Mouse (Mus musculus): ENCODE data around the gene Gm4491. TPM values are rescaled to one million over a fixed set of nuclear protein-coding genes. Genes with fewer than 3 reads are reported as not detected.

Gene Gm4491
- polyA plus RNA-seq, 1 experiment from 2014 or later, result not detected

DNA sequence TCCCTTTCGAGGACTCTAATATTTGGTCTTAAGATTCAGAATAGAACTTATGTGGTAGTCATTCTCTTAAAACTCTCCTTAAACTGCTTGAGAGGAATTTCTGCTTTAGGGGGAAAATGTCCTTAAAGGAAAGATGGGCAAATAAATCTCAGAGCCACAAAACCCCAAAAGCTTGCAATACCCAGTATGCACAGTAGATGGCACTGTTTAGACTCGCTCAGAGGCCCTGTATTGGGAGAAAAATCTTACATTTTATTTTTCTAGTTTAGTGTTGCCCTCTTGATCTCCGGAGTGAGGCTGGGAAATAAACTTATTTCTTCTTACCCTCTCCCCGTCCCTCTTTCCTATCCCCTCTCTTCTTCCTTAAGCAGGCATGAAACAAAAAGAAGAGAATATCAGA, 6.5 kb downstream of the Gm4491 start:
- H3K4me2 ChIP-seq (ENCODE audit: low read depth, low read length), result no peak overlapping the region
- H3K36me3 ChIP-seq (ENCODE audit: control insufficient read depth, insufficient read depth, low read length), result no peaks in the 10 kb centered on the region
- H3K4me1 ChIP-seq (ENCODE audit: control insufficient read depth, insufficient read depth, low read length), result peaks cover 5% of the 10 kb centered on the region; the same call in 1 of the 2 replicates
- no peak for ATAC-seq
- H3K4me3 ChIP-seq (ENCODE audit: low read length), result no peak overlapping the region
- no peaks in the 10 kb centered on the region for H3K9me3 ChIP-seq (ENCODE audit: control insufficient read depth, low read length)
- WGBS, result 7% methylated on average over 4 of the region's 4 CpGs
- peaks cover 24% of the 10 kb centered on the region for H3K27me3 ChIP-seq (replicated peaks; ENCODE audit: control insufficient read depth, insufficient read depth, low read length)
- H3K9ac ChIP-seq (ENCODE audit: low read depth, low read length), result no peak overlapping the region
- H3K27ac ChIP-seq (ENCODE audit: low read length), result no peak overlapping the region

DNA sequence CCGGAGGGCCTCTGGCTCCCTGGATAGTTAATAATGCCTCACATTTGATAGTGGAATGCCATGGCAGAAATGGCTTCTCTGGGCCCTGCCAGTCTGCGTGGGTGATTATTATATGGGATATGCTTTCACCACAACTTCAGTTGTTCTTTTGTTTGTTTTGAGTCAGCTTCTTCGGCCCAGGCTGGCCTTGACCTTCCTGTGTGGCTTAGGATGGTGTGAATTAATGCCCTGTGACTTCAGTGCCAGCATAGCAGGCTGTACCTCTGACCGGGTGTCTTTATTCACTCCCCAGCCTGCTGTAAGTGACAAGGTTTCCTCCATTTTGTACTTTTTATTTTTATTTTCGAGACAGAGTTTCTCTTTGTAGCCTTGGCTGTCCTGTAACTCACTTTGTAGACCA, 7.8 kb downstream of the Gm4491 start:
- Histone ChIP-seq H3K27me3 (replicated peaks; ENCODE audit: control insufficient read depth, insufficient read depth, low read length) (peaks cover 32% of the 10 kb centered on the region), H3K9me3 (ENCODE audit: control insufficient read depth, low read length) (no peaks in the 10 kb centered on the region), H3K4me3 (ENCODE audit: low read length) (no peak overlapping the region), H3K9ac (ENCODE audit: low read depth, low read length) (no peak overlapping the region), H3K4me2 (ENCODE audit: low read depth, low read length) (no peak overlapping the region), H3K36me3 (ENCODE audit: control insufficient read depth, insufficient read depth, low read length) (no peaks in the 10 kb centered on the region), H3K4me1 (ENCODE audit: control insufficient read depth, insufficient read depth, low read length) (peaks cover 5% of the 10 kb centered on the region; the same call in 1 of the 2 replicates), H3K27ac (ENCODE audit: low read length) (no peak overlapping the region)
- 66% methylated on average over 5 of the region's 5 CpGs for WGBS
- no peak for ATAC-seq

- Histone ChIP-seq H3K4me3 (ENCODE audit: low read length) (no peak overlapping the region), H3K4me1 (ENCODE audit: control insufficient read depth, insufficient read depth, low read length) (peaks cover 5% of the 10 kb centered on the region; the same call in 1 of the 2 replicates), H3K27me3 (replicated peaks; ENCODE audit: control insufficient read depth, insufficient read depth, low read length) (peaks cover 32% of the 10 kb centered on the region), H3K9me3 (ENCODE audit: control insufficient read depth, low read length) (no peaks in the 10 kb centered on the region), H3K9ac (ENCODE audit: low read depth, low read length) (no peak overlapping the region), H3K4me2 (ENCODE audit: low read depth, low read length) (no peak overlapping the region), H3K36me3 (ENCODE audit: control insufficient read depth, insufficient read depth, low read length) (no peaks in the 10 kb centered on the region), H3K27ac (ENCODE audit: low read length) (no peak overlapping the region)
- 62% methylated on average over 8 of the region's 8 CpGs for WGBS
- ATAC-seq, result no peak
Observed at GRCm38 (mm10) chr14:57107091-57107490, 8.6 kb downstream of the Gm4491 start.

GRCm38 (mm10) chr14:57105721-57106120, 10.0 kb downstream of the Gm4491 start:
- Histone ChIP-seq H3K4me1 (ENCODE audit: control insufficient read depth, insufficient read depth, low read length) (peaks cover 5% of the 10 kb centered on the region; the same call in 1 of the 2 replicates), H3K4me2 (ENCODE audit: low read depth, low read length) (no peak overlapping the region), H3K27me3 (replicated peaks; ENCODE audit: control insufficient read depth, insufficient read depth, low read length) (peaks cover 32% of the 10 kb centered on the region), H3K9me3 (ENCODE audit: control insufficient read depth, low read length) (no peaks in the 10 kb centered on the region), H3K27ac (ENCODE audit: low read length) (no peak overlapping the region), H3K36me3 (ENCODE audit: control insufficient read depth, insufficient read depth, low read length) (no peaks in the 10 kb centered on the region), H3K4me3 (ENCODE audit: low read length) (no peak overlapping the region), H3K9ac (ENCODE audit: low read depth, low read length) (no peak overlapping the region)
- WGBS, result 62% methylated on average over 11 of the region's 11 CpGs
- no peak for ATAC-seq

DNA sequence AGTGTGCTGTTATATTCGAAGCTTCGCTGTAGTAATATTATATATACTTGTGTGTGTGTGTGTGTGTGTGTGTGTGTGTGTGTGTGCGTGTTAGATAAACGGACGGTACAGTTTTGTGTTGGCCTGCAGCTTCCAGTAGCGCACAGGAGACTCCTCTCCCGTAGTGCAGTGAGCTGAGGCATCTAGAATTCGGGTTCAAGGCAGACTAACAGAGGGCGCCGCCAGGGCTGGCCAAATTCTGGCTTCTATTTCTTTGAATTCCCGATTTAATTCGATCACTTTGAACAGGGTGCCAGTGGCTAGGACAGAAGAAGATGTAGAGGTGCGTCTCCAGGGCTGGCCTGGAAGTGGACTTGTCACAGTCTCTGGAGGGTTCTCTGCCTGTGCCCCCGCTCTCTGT, 10.6 kb downstream of the Gm4491 start:
- Histone ChIP-seq H3K4me2 (ENCODE audit: low read depth, low read length) (peak overlapping the region; percentile 99), H3K4me3 (ENCODE audit: low read length) (peak overlapping the region; percentile 70), H3K9me3 (ENCODE audit: control insufficient read depth, low read length) (no peaks in the 10 kb centered on the region), H3K36me3 (ENCODE audit: control insufficient read depth, insufficient read depth, low read length) (no peaks in the 10 kb centered on the region), H3K27ac (ENCODE audit: low read length) (no peak overlapping the region), H3K9ac (ENCODE audit: low read depth, low read length) (no peak overlapping the region), H3K4me1 (ENCODE audit: control insufficient read depth, insufficient read depth, low read length) (peaks cover 5% of the 10 kb centered on the region; the same call in 1 of the 2 replicates), H3K27me3 (replicated peaks; ENCODE audit: control insufficient read depth, insufficient read depth, low read length) (peaks cover 32% of the 10 kb centered on the region)
- 23% methylated on average over 14 of the region's 14 CpGs for WGBS
- ATAC-seq, result peak; percentile 8; the same call in 1 of the 2 replicates

DNA sequence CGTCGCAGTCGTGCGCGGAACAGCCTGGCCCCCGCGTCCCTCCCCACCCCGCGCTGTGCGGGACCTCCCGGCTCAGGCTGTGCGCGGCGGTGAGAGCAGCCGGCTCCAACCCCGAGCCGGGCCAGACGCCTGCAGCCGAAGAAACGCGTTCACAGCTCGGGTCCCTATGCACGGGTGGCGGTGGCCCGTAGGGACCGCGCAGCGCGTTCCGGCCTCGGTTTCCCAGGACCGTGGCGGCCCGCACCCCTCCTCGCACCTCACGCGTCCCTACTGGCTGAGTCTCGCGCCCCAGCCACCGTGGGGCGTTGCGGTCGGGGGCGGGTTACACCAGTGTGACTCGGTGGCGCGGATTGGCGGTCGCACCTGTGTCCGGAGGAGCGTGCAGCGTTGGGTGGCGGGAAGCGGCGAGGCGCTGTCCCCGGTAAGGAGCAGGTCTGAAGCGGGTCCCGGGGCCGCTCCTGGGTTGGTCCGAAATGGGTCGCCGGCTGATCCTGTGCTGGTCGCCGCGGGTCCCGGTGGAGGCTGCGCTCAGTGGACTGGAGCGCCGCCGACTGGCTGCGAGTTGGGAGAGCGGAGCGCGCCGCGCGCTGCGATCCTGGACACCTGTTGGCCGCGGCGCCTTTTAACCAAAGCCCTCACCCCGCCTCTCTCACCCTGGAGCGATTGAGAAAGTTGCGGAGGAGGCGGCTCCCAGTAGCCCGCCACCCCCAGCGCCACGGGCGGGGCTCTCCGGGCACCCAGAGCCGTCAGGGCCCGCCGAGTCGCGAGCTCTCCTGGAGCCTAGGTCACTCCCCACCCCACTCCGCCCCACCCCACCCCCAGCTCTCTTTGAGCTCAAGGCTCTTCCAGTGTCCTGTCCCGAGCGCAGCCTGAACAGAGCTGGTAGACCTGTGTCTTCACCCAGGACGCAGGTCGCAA, 11.3 kb downstream of the Gm4491 start, which contains the start of gene Gjb2:
Gene Gjb2 (minus strand): TSS at position 597 of the 918 bp plus-strand sequence.
- peak; percentile 87 for ATAC-seq
- H3K9ac ChIP-seq (ENCODE audit: low read depth, low read length), result peak within 1 kb of the TSS; percentile 74
- H3K36me3 ChIP-seq (ENCODE audit: control insufficient read depth, insufficient read depth, low read length), result no peaks in the 10 kb centered on the region
- peak within 1 kb of the TSS; percentile 70 for H3K4me3 ChIP-seq (ENCODE audit: low read length)
- H3K4me2 ChIP-seq (ENCODE audit: low read depth, low read length), result peak within 1 kb of the TSS; percentile 99
- H3K27ac ChIP-seq (ENCODE audit: low read length), result no peak within 1 kb of the TSS
- peaks cover 5% of the 10 kb centered on the region; the same call in 1 of the 2 replicates for H3K4me1 ChIP-seq (ENCODE audit: control insufficient read depth, insufficient read depth, low read length)
- WGBS, result under 1% methylated on average over 99 of the region's 101 CpGs
- H3K27me3 ChIP-seq (replicated peaks; ENCODE audit: control insufficient read depth, insufficient read depth, low read length), result peaks cover 32% of the 10 kb centered on the region
- no peaks in the 10 kb centered on the region for H3K9me3 ChIP-seq (ENCODE audit: control insufficient read depth, low read length)

DNA sequence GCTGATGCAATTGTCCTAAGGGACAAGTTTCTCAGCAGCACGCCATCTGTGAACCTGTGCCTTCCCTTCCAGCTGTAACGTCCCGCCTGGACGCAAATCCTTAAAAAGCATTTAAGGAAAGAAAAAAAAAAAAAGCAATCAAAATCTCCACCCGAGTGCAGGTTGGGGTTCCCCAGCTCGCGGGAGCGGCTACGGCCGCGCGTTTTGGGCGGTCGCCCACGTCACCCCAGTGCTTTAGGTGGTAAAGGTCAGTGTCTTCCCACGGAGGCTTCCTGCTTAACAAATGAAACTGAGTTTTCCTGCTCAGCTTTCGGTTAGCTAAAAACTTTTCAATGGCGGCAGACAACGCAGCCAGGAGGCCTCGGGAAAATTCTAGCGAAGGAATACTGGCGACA, 12.0 kb downstream of the Gm4491 start:
- peak overlapping the region; percentile 70 for H3K4me3 ChIP-seq (ENCODE audit: low read length)
- H3K9ac ChIP-seq (ENCODE audit: low read depth, low read length), result peak overlapping the region; percentile 74
- no peaks in the 10 kb centered on the region for H3K36me3 ChIP-seq (ENCODE audit: control insufficient read depth, insufficient read depth, low read length)
- no peak overlapping the region for H3K27ac ChIP-seq (ENCODE audit: low read length)
- peaks cover 5% of the 10 kb centered on the region; the same call in 1 of the 2 replicates for H3K4me1 ChIP-seq (ENCODE audit: control insufficient read depth, insufficient read depth, low read length)
- H3K4me2 ChIP-seq (ENCODE audit: low read depth, low read length), result peak overlapping the region; percentile 99
- H3K27me3 ChIP-seq (replicated peaks; ENCODE audit: control insufficient read depth, insufficient read depth, low read length), result peaks cover 32% of the 10 kb centered on the region
- WGBS, result 5% methylated on average over 22 of the region's 22 CpGs
- ATAC-seq, result peak; percentile 19; the same call in 1 of the 2 replicates
- no peaks in the 10 kb centered on the region for H3K9me3 ChIP-seq (ENCODE audit: control insufficient read depth, low read length)

DNA sequence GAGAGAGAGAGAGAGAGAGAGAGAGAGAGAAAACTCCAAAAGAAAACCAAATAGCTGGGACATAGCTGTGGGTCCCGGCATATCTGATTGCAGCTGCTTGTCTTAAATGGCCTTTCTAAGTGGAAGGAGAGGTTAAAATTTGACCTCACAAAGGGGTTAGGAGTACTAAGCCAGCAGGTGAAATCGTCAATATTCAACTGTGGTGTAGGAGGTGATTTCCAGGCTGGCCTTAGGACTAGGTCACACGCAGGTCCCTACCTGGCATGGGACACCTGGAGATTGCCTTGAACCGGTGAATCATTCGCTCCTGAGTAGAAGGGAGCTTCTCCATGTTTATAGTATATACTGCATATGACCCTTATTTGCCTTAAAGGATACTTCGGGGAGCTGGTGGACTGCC, 12.6 kb downstream of the Gm4491 start:
- Histone ChIP-seq H3K9me3 (ENCODE audit: control insufficient read depth, low read length) (no peaks in the 10 kb centered on the region), H3K36me3 (ENCODE audit: control insufficient read depth, insufficient read depth, low read length) (no peaks in the 10 kb centered on the region), H3K9ac (ENCODE audit: low read depth, low read length) (no peak overlapping the region), H3K27me3 (replicated peaks; ENCODE audit: control insufficient read depth, insufficient read depth, low read length) (peaks cover 32% of the 10 kb centered on the region), H3K4me2 (ENCODE audit: low read depth, low read length) (peak overlapping the region; percentile 99; the same call in 1 of the 2 replicates), H3K4me3 (ENCODE audit: low read length) (no peak overlapping the region), H3K4me1 (ENCODE audit: control insufficient read depth, insufficient read depth, low read length) (peaks cover 5% of the 10 kb centered on the region; the same call in 1 of the 2 replicates), H3K27ac (ENCODE audit: low read length) (no peak overlapping the region)
- ATAC-seq, result no peak
- 67% methylated on average over 6 of the region's 6 CpGs for WGBS

GRCm38 (mm10) chr14:57101623-57102022, 14.1 kb downstream of the Gm4491 start:
- peaks cover 29% of the 10 kb centered on the region for H3K27me3 ChIP-seq (replicated peaks; ENCODE audit: control insufficient read depth, insufficient read depth, low read length)
- no peaks in the 10 kb centered on the region for H3K36me3 ChIP-seq (ENCODE audit: control insufficient read depth, insufficient read depth, low read length)
- peaks cover 5% of the 10 kb centered on the region; the same call in 1 of the 2 replicates for H3K4me1 ChIP-seq (ENCODE audit: control insufficient read depth, insufficient read depth, low read length)
- ATAC-seq, result no peak
- WGBS, result 72% methylated on average over 7 of the region's 7 CpGs
- H3K27ac ChIP-seq (ENCODE audit: low read length), result no peak overlapping the region
- H3K4me2 ChIP-seq (ENCODE audit: low read depth, low read length), result no peak overlapping the region
- H3K9me3 ChIP-seq (ENCODE audit: control insufficient read depth, low read length), result no peaks in the 10 kb centered on the region
- no peak overlapping the region for H3K4me3 ChIP-seq (ENCODE audit: low read length)
- no peak overlapping the region for H3K9ac ChIP-seq (ENCODE audit: low read depth, low read length)
